Mouse (Mus musculus) olfactory bulb, adult 2 months (tissue): ENCODE data around the gene Asb16. TPM values are rescaled to one million over a fixed set of nuclear protein-coding genes. Genes with fewer than 3 reads are reported as not detected.
A peak's percentile ranks its signal among the peaks of the same experiment; 100 is the strongest.

ENCODE experiments used
- H3K27ac ChIP-seq: fragments of 200-500 bp; 2 replicates; pipeline ENCODE4 v1.5.1; 2012; ENCODE audit warnings: low read depth, low read length; ENCODE audit not compliant: insufficient read depth
- H3K4me1 ChIP-seq: fragments of 200-500 bp; 2 replicates; pipeline ENCODE4 v1.6.1; 2012; ENCODE audit warnings: low read length; ENCODE audit not compliant: control insufficient read depth, insufficient read depth
- H3K4me3 ChIP-seq: fragments of 200-500 bp; 2 replicates; pipeline ENCODE4 v1.5.1; 2012; ENCODE audit warnings: mild to moderate bottlenecking, low read depth, low read length, moderate library complexity; ENCODE audit not compliant: insufficient read depth
- CTCF ChIP-seq: fragments of 200-500 bp; IDR thresholded peaks from 2 replicates; pipeline ENCODE4 v1.5.1; 2012; ENCODE audit warnings: low read depth, mild to moderate bottlenecking, low read length, moderate library complexity; ENCODE audit not compliant: insufficient read depth
- POLR2A ChIP-seq: fragments of 200-500 bp; IDR thresholded peaks from 2 replicates; pipeline ENCODE4 v1.6.1; 2012; ENCODE audit warnings: mild to moderate bottlenecking, low read depth, low read length, moderate library complexity; ENCODE audit not compliant: insufficient read depth
- WGBS: fragments of 180-500 bp; shearing (Covaris S2); methylation state at CpG from one replicate; pipeline ENCODE4 v1.1.7; 2018; 5-methylcytosine and 5-hydroxymethylcytosine counted together
- polyA plus RNA-seq: library from polyadenylated mRNA; stranded (reverse); fragments of >200 nt; gene quantifications from 2 replicates; pipeline ENCODE4 v1.2.4, GENCODE M21; 2012; ENCODE audit warnings: low replicate concordance; ENCODE audit not compliant: missing spikeins, insufficient read depth, insufficient read length

The Asb16 gene
- polyA plus RNA-seq, 1 experiment, result not detected

- TF ChIP-seq CTCF, result no peak
- TF ChIP-seq POLR2A, result no peak
- H3K4me3 ChIP-seq, result no peak overlapping the region
- peaks cover under 1% of the 10 kb centered on the region; the same call in 1 of the 2 replicates for H3K4me1 ChIP-seq
- WGBS, result 74% methylated on average over 2 of the region's 2 CpGs
- H3K27ac ChIP-seq, result no peak overlapping the region
Observed at GRCm38 (mm10) chr11:102288913-102289312, 20.4 kb downstream of the Asb16 start.

GRCm38 (mm10) chr11:102289511-102290100 lies 21.1 kb downstream of the Asb16 start:
- TF ChIP-seq POLR2A, result no peak
- no peak for TF ChIP-seq CTCF
- H3K27ac ChIP-seq, result no peak overlapping the region
- 60% methylated on average over 6 of the region's 6 CpGs for WGBS

GRCm38 (mm10) chr11:102290141-102290540 lies 21.6 kb downstream of the Asb16 start:
- no peak overlapping the region for H3K27ac ChIP-seq
- no peak overlapping the region for H3K4me3 ChIP-seq
- H3K4me1 ChIP-seq, result peaks cover 11% of the 10 kb centered on the region
- WGBS, result 84% methylated on average over 4 of the region's 4 CpGs
- TF ChIP-seq CTCF (no peak), POLR2A (no peak)

More at GRCm38 (mm10) chr11:102289511-102290100, 21.1 kb downstream of the Asb16 start:
- peaks cover 6% of the 10 kb centered on the region; the same call in 1 of the 2 replicates for H3K4me1 ChIP-seq
- H3K4me3 ChIP-seq, result no peak overlapping the region

- Histone ChIP-seq H3K4me1 (peaks cover 17% of the 10 kb centered on the region), H3K27ac (no peak overlapping the region), H3K4me3 (no peak overlapping the region)
- WGBS, result 77% methylated on average over 11 of the region's 11 CpGs
- TF ChIP-seq CTCF (no peak), POLR2A (no peak)
Observed at GRCm38 (mm10) chr11:102291051-102291535, 22.6 kb downstream of the Asb16 start.

- H3K27ac ChIP-seq, result no peak overlapping the region
- no peak overlapping the region for H3K4me3 ChIP-seq
- TF ChIP-seq CTCF (no peak), POLR2A (no peak)
- peaks cover 21% of the 10 kb centered on the region for H3K4me1 ChIP-seq
- 93% methylated on average over 13 of the region's 13 CpGs for WGBS
Observed at GRCm38 (mm10) chr11:102293971-102294370, 25.4 kb downstream of the Asb16 start.

- Histone ChIP-seq H3K4me3 (no peak overlapping the region), H3K27ac (no peak overlapping the region), H3K4me1 (peaks cover 21% of the 10 kb centered on the region)
- 83% methylated on average over 5 of the region's 5 CpGs for WGBS
- TF ChIP-seq POLR2A, result no peak
- no peak for TF ChIP-seq CTCF
Observed at GRCm38 (mm10) chr11:102294416-102294815, 25.9 kb downstream of the Asb16 start.

GRCm38 (mm10) chr11:102294887-102295597 lies 26.5 kb downstream of the Asb16 start:
- TF ChIP-seq POLR2A, result no peak
- TF ChIP-seq CTCF, result no peak
- H3K4me3 ChIP-seq, result peak overlapping the region; percentile 93
- H3K4me1 ChIP-seq, result peaks cover 21% of the 10 kb centered on the region
- 0 out of 2 replicates have a peak overlapping the region, but pooled peaks have one; percentile 64 for H3K27ac ChIP-seq
- WGBS, result 17% methylated on average over 12 of the region's 12 CpGs

GRCm38 (mm10) chr11:102295598-102296471 lies 27.3 kb downstream of the Asb16 start:
- H3K4me1 ChIP-seq, result peaks cover 21% of the 10 kb centered on the region
- H3K27ac ChIP-seq, result peak overlapping the region; percentile 64; the same call in 1 of the 2 replicates
- no peak for TF ChIP-seq CTCF
- TF ChIP-seq POLR2A, result no peak
- 2% methylated on average over 54 of the region's 73 CpGs for WGBS
- peak overlapping the region; percentile 93 for H3K4me3 ChIP-seq
